Mouse (Mus musculus) stomach, postnatal 0 days (tissue): ENCODE data around the gene Slc35d3. TPM values are rescaled to one million over a fixed set of nuclear protein-coding genes. Genes with fewer than 3 reads are reported as not detected.

Experiments
- ATAC-seq: fragments of 200-750 bp; cut with Nextera tagmentation; 2 replicates; pipeline ENCODE4 v1.8.0; 2017; ENCODE audit not compliant: low FRiP score, low TSS enrichment
- DNase-seq: peaks from one replicate; pipeline ENCODE4 v3.0.0-alpha.2; 2016; ENCODE audit warnings: low spot score
- H3K27ac ChIP-seq: fragments of 300-500 bp; sonication (generic); replicated peaks from 2 replicates; pipeline ENCODE4 v1.5.1; 2014; ENCODE audit warnings: mild to moderate bottlenecking, control low read depth
- H3K27me3 ChIP-seq: fragments of 300-500 bp; sonication (generic); 2 replicates; pipeline ENCODE4 v1.6.1; 2014; ENCODE audit warnings: low read length; ENCODE audit not compliant: control insufficient read depth, insufficient read depth
- H3K36me3 ChIP-seq: fragments of 300-500 bp; sonication (generic); 2 replicates; pipeline ENCODE4 v1.6.1; 2014; ENCODE audit warnings: low read length, mixed read lengths; ENCODE audit not compliant: control insufficient read depth, insufficient read depth
- H3K4me1 ChIP-seq: fragments of 300-500 bp; sonication (generic); replicated peaks from 2 replicates; pipeline ENCODE4 v1.6.1; 2014; ENCODE audit warnings: antibody characterized with exemption; ENCODE audit not compliant: control insufficient read depth, insufficient read depth
- H3K4me2 ChIP-seq: fragments of 300-500 bp; sonication (generic); replicated peaks from 2 replicates; pipeline ENCODE4 v1.6.1; 2014; ENCODE audit warnings: low read depth, mild to moderate bottlenecking, control low read depth, moderate library complexity
- H3K4me3 ChIP-seq: fragments of 300-500 bp; sonication (generic); 2 replicates; pipeline ENCODE4 v1.5.1; 2014; ENCODE audit warnings: low read depth, low read length, control low read depth
- H3K9ac ChIP-seq: fragments of 300-500 bp; sonication (generic); 2 replicates; pipeline ENCODE4 v1.6.1; 2014; ENCODE audit warnings: mild to moderate bottlenecking, low read length, control low read depth, mixed read lengths
- H3K9me3 ChIP-seq: fragments of 300-500 bp; sonication (generic); 2 replicates; pipeline ENCODE4 v1.6.1; 2016; ENCODE audit warnings: low read length; ENCODE audit not compliant: control insufficient read depth
- CTCF ChIP-seq: IDR thresholded peaks from 2 replicates; pipeline ENCODE4 v1.5.1; 2016; ENCODE audit warnings: antibody characterized with exemption, low read depth, mild to moderate bottlenecking, moderate library complexity
- EP300 ChIP-seq: optimal IDR thresholded peaks from 2 replicates; pipeline ENCODE3; 2016; ENCODE audit warnings: antibody characterized with exemption
- WGBS: fragments of 180-500 bp; shearing (Covaris S2); extraction: QIAGEN DNeasy Blood & Tissue Kit; methylation state at CpG from one replicate; pipeline ENCODE4 v1.1.7; 2014; 5-methylcytosine and 5-hydroxymethylcytosine counted together
- polyA plus RNA-seq: library from polyadenylated mRNA; unstranded; fragments of >200 nt; fragmentation: Nextera tagmentation; extraction: Ambion mirVana; gene quantifications from 2 replicates; pipeline ENCODE4 v1.2.1, GENCODE M21; 2015

The Slc35d3 gene
- polyA plus RNA-seq, 1 experiment from 2014 or later, result 0.24 TPM

- Histone ChIP-seq H3K4me1 (no peaks in the 10 kb centered on the region), H3K36me3 (no peaks in the 10 kb centered on the region; the same call in 1 of the 2 replicates), H3K9me3 (no peaks in the 10 kb centered on the region), H3K4me2 (peak overlapping the region; percentile 4; the same call in 1 of the 2 replicates), H3K27ac (no peak overlapping the region), H3K27me3 (no peaks in the 10 kb centered on the region), H3K9ac (no peak overlapping the region), H3K4me3 (no peak overlapping the region)
- DNase-seq, result no peak
- TF ChIP-seq EP300 (no peak), CTCF (no peak)
- ATAC-seq, result peak; percentile 55; the same call in 1 of the 2 replicates
- WGBS, result 54% methylated on average over 7 of the region's 7 CpGs
Measured at GRCm38 (mm10) chr10:19876669-19877068, 25.4 kb upstream of the Slc35d3 start.

DNA sequence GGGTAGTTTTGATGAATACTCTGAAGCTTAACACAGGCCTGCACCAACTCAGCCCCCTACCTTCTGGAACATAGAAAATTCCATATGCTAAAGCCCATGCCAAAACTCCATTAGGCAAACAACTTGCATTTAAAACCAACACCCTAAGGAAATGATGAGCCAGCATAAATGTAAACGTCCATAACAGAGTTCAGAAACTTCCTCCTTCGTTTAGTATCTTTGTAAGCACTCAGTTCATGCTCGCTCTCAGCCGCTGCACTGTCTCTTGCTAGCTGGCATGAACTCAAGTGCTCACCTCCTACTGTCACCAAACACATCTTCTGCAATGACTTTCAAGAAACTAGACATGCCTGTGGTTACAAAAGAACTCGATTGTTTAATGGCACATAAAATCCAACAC is 24.1 kb upstream of the Slc35d3 start:
- H3K4me3 ChIP-seq, result no peak overlapping the region
- WGBS, result 72% methylated on average over 5 of the region's 5 CpGs
- no peak overlapping the region for H3K27ac ChIP-seq
- no peak overlapping the region for H3K9ac ChIP-seq
- H3K9me3 ChIP-seq, result no peaks in the 10 kb centered on the region
- H3K4me2 ChIP-seq, result no peak overlapping the region
- H3K4me1 ChIP-seq, result no peaks in the 10 kb centered on the region
- no peaks in the 10 kb centered on the region for H3K36me3 ChIP-seq
- ATAC-seq (no peak), DNase-seq (no peak)
- no peak for TF ChIP-seq EP300
- TF ChIP-seq CTCF, result no peak
- H3K27me3 ChIP-seq, result no peaks in the 10 kb centered on the region

DNA sequence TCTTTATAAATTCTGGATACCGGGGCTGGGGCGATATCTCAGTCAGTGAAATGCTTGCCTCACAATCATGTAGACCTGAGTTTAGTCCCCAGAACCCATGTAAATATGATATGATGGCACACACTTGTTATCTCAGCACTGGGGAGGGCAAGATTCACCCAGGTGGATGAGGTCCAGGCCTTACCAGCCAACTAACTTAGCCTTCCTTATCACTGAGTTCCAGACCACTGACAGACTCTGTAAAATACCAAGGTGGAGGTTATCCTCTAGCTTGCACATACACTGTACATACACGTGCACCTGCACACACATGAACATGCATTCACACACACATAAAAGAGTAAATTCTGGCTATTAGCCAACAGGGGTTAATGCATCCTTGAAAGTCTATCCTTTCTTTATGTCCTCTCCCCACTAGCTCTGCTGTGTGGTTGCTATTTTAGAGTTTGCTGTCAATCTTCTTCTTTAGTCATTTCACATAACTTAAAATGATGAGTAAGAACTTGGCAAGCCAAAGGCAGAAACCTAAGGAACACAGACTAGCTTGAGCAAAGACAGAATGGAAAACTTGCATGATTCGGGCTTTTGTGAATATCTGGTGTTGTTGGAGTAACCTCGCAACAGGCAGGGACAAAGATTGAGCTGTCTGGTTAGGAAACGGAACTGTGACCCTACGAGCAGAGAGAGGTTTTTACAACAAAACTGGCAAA is 4.5 kb upstream of the Slc35d3 start:
- Histone ChIP-seq H3K36me3 (no peaks in the 10 kb centered on the region; the same call in 1 of the 2 replicates), H3K9ac (no peak overlapping the region), H3K4me3 (no peak overlapping the region), H3K4me1 (peaks cover 10% of the 10 kb centered on the region; the same call in 1 of the 2 replicates), H3K27ac (no peak overlapping the region), H3K4me2 (no peak overlapping the region), H3K9me3 (no peaks in the 10 kb centered on the region), H3K27me3 (peaks cover 6% of the 10 kb centered on the region; the same call in 1 of the 2 replicates)
- DNase-seq (no peak), ATAC-seq (0 out of 2 replicates have a peak, but pooled peaks have one; percentile 35)
- 82% methylated on average over 7 of the region's 7 CpGs for WGBS
- TF ChIP-seq EP300 (no peak), CTCF (no peak)

- 56% methylated on average over 2 of the region's 2 CpGs for WGBS
- no peak for ATAC-seq
- no peak for DNase-seq
- Histone ChIP-seq H3K4me2 (no peak overlapping the region), H3K4me1 (peaks cover 14% of the 10 kb centered on the region; the same call in 1 of the 2 replicates), H3K9me3 (no peaks in the 10 kb centered on the region), H3K36me3 (no peaks in the 10 kb centered on the region), H3K27me3 (peaks cover 16% of the 10 kb centered on the region; the same call in 1 of the 2 replicates), H3K9ac (no peak overlapping the region), H3K4me3 (no peak overlapping the region), H3K27ac (no peak overlapping the region)
- TF ChIP-seq EP300, result no peak
- no peak for TF ChIP-seq CTCF
Measured at GRCm38 (mm10) chr10:19853609-19854008, 2.4 kb upstream of the Slc35d3 start.

- WGBS, result 30% methylated on average over 6 of the region's 6 CpGs
Measured at GRCm38 (mm10) chr10:19852776-19853175, 1.5 kb upstream of the Slc35d3 start.

GRCm38 (mm10) chr10:19850544-19850997 is 688 bp downstream of the Slc35d3 start:
- DNase-seq, result peak; percentile 52
- peaks cover 14% of the 10 kb centered on the region; the same call in 1 of the 2 replicates for H3K4me1 ChIP-seq
- no peaks in the 10 kb centered on the region for H3K36me3 ChIP-seq
- WGBS, result under 1% methylated on average over 36 of the region's 36 CpGs
- peak overlapping the region; percentile 51 for H3K4me3 ChIP-seq
- ATAC-seq, result peak; percentile 34
- H3K27ac ChIP-seq, result no peak overlapping the region
- peak overlapping the region; percentile 95 for H3K4me2 ChIP-seq
- H3K9ac ChIP-seq, result peak overlapping the region; percentile 38
- no peak for TF ChIP-seq EP300
- no peak for TF ChIP-seq CTCF
- H3K27me3 ChIP-seq, result peaks cover 16% of the 10 kb centered on the region; the same call in 1 of the 2 replicates
- no peaks in the 10 kb centered on the region for H3K9me3 ChIP-seq

More at GRCm38 (mm10) chr10:19852776-19853175, 1.5 kb upstream of the Slc35d3 start:
- ATAC-seq (no peak), DNase-seq (no peak)
- H3K36me3 ChIP-seq, result no peaks in the 10 kb centered on the region
- peaks cover 14% of the 10 kb centered on the region; the same call in 1 of the 2 replicates for H3K4me1 ChIP-seq
- H3K4me3 ChIP-seq, result no peak overlapping the region
- peaks cover 16% of the 10 kb centered on the region; the same call in 1 of the 2 replicates for H3K27me3 ChIP-seq
- H3K27ac ChIP-seq, result no peak overlapping the region
- H3K9me3 ChIP-seq, result no peaks in the 10 kb centered on the region
- TF ChIP-seq EP300 (no peak), CTCF (no peak)
- H3K4me2 ChIP-seq, result no peak overlapping the region
- no peak overlapping the region for H3K9ac ChIP-seq
